Mouse (Mus musculus): ENCODE measurements around the gene Plekho1. TPM values are rescaled to one million over a fixed set of nuclear protein-coding genes. Genes with fewer than 3 reads are reported as not detected.
A peak's percentile ranks its signal among the peaks of the same experiment; 100 is the strongest.
"Not testable (repeated sequence)": the region's sequence is repeated elsewhere in the genome, so short reads cannot be mapped to it uniquely, and the experiment has no call there.

The Plekho1 gene
- polyA plus RNA-seq, 1 experiment from 2014 or later, result 9.4 TPM

- Histone ChIP-seq H3K9ac (0 out of 2 replicates have a peak overlapping the region, but pooled peaks have one; percentile 35), H3K4me1 (peaks cover 8% of the 10 kb centered on the region), H3K9me3 (replicated peaks) (no peaks in the 10 kb centered on the region), H3K36me3 (no peaks in the 10 kb centered on the region), H3K4me3 (peak overlapping the region; percentile 25), H3K27me3 (replicated peaks) (peaks cover 51% of the 10 kb centered on the region), H3K27ac (no peak overlapping the region), H3K4me2 (peak overlapping the region; percentile 62)
- 6% methylated on average over 34 of the region's 34 CpGs for WGBS (ENCODE audit: insufficient replicate concordance)
- ATAC-seq, result no peak
These were observed 22.7 kb downstream of the Plekho1 start for GRCm38 (mm10) chr3:95972873-95973634.

GRCm38 (mm10) chr3:95972251-95972872 lies 23.4 kb downstream of the Plekho1 start:
- Histone ChIP-seq H3K9ac (no peak overlapping the region), H3K27ac (no peak overlapping the region), H3K27me3 (replicated peaks) (peaks cover 51% of the 10 kb centered on the region), H3K9me3 (replicated peaks) (no peaks in the 10 kb centered on the region), H3K4me3 (peak overlapping the region; percentile 25; the same call in 1 of the 2 replicates), H3K4me2 (peak overlapping the region; percentile 62), H3K4me1 (peaks cover 8% of the 10 kb centered on the region), H3K36me3 (no peaks in the 10 kb centered on the region)
- no peak for ATAC-seq
- WGBS (ENCODE audit: insufficient replicate concordance), result 60% methylated on average over 12 of the region's 12 CpGs

- H3K36me3 ChIP-seq; H3K4me3 ChIP-seq; H3K27ac ChIP-seq; H3K4me2 ChIP-seq; ATAC-seq; H3K9me3 ChIP-seq (replicated peaks); H3K9ac ChIP-seq: not testable (repeated sequence)
- peaks cover 47% of the 10 kb centered on the region for H3K27me3 ChIP-seq (replicated peaks)
- WGBS (ENCODE audit: insufficient replicate concordance), result 45% methylated on average over 7 of the region's 7 CpGs
- H3K4me1 ChIP-seq, result peaks cover 13% of the 10 kb centered on the region
These were observed 25.1 kb downstream of the Plekho1 start for GRCm38 (mm10) chr3:95970661-95971060.

- no peaks in the 10 kb centered on the region for H3K36me3 ChIP-seq
- peaks cover 13% of the 10 kb centered on the region for H3K4me1 ChIP-seq
- H3K4me2 ChIP-seq, result no peak overlapping the region
- 69% methylated on average over 1 of the region's 1 CpGs for WGBS (ENCODE audit: insufficient replicate concordance)
- no peak overlapping the region for H3K9ac ChIP-seq
- peaks cover 43% of the 10 kb centered on the region for H3K27me3 ChIP-seq (replicated peaks)
- no peak overlapping the region for H3K27ac ChIP-seq
- H3K4me3 ChIP-seq, result no peak overlapping the region
- no peaks in the 10 kb centered on the region for H3K9me3 ChIP-seq (replicated peaks)
- no peak for ATAC-seq
These were observed 26.5 kb downstream of the Plekho1 start for GRCm38 (mm10) chr3:95969277-95969676.

GRCm38 (mm10) chr3:95965518-95966451 lies 30.0 kb downstream of the Plekho1 start:
- 0 out of 2 replicates have a peak, but pooled peaks cover 22% of the 10 kb centered on the region for H3K27me3 ChIP-seq (replicated peaks)
- H3K9me3 ChIP-seq (replicated peaks), result no peaks in the 10 kb centered on the region
- peak overlapping the region; percentile 9; the same call in 1 of the 2 replicates for H3K9ac ChIP-seq
- peaks cover 9% of the 10 kb centered on the region; the same call in 1 of the 2 replicates for H3K4me1 ChIP-seq
- 0 out of 2 replicates have a peak overlapping the region, but pooled peaks have one; percentile 6 for H3K4me2 ChIP-seq
- H3K36me3 ChIP-seq, result no peaks in the 10 kb centered on the region
- H3K4me3 ChIP-seq, result no peak overlapping the region
- WGBS (ENCODE audit: insufficient replicate concordance), result 9% methylated on average over 7 of the region's 7 CpGs
- no peak overlapping the region for H3K27ac ChIP-seq
- ATAC-seq, result no peak

- 0 out of 2 replicates have a peak, but pooled peaks cover 18% of the 10 kb centered on the region for H3K27me3 ChIP-seq (replicated peaks)
- H3K4me1 ChIP-seq, result peaks cover 9% of the 10 kb centered on the region; the same call in 1 of the 2 replicates
- no peak overlapping the region for H3K9ac ChIP-seq
- H3K36me3 ChIP-seq, result no peaks in the 10 kb centered on the region
- H3K9me3 ChIP-seq (replicated peaks), result no peaks in the 10 kb centered on the region
- no peak overlapping the region for H3K27ac ChIP-seq
- no peak overlapping the region for H3K4me2 ChIP-seq
- WGBS (ENCODE audit: insufficient replicate concordance), result 37% methylated on average over 4 of the region's 4 CpGs
- no peak overlapping the region for H3K4me3 ChIP-seq
- no peak for ATAC-seq
These were observed 32.1 kb downstream of the Plekho1 start for GRCm38 (mm10) chr3:95963681-95964080.

GRCm38 (mm10) chr3:95963230-95963629 lies 32.6 kb downstream of the Plekho1 start:
- 39% methylated on average over 2 of the region's 2 CpGs for WGBS (ENCODE audit: insufficient replicate concordance)
- no peaks in the 10 kb centered on the region for H3K36me3 ChIP-seq
- no peak overlapping the region for H3K9ac ChIP-seq
- 0 out of 2 replicates have a peak, but pooled peaks cover 18% of the 10 kb centered on the region for H3K27me3 ChIP-seq (replicated peaks)
- H3K4me1 ChIP-seq, result peaks cover 9% of the 10 kb centered on the region; the same call in 1 of the 2 replicates
- no peak for ATAC-seq
- no peaks in the 10 kb centered on the region for H3K9me3 ChIP-seq (replicated peaks)
- no peak overlapping the region for H3K27ac ChIP-seq
- no peak overlapping the region for H3K4me2 ChIP-seq
- H3K4me3 ChIP-seq, result no peak overlapping the region

- H3K9ac ChIP-seq; ATAC-seq; H3K27ac ChIP-seq; H3K4me3 ChIP-seq; H3K36me3 ChIP-seq; H3K4me2 ChIP-seq; H3K9me3 ChIP-seq (replicated peaks): not testable (repeated sequence)
- H3K27me3 ChIP-seq (replicated peaks), result 0 out of 2 replicates have a peak, but pooled peaks cover 18% of the 10 kb centered on the region
- peaks cover 20% of the 10 kb centered on the region for H3K4me1 ChIP-seq
- 71% methylated on average over 8 of the region's 8 CpGs for WGBS (ENCODE audit: insufficient replicate concordance)
These were observed 33.6 kb downstream of the Plekho1 start for GRCm38 (mm10) chr3:95962182-95962581.

GRCm38 (mm10) chr3:95959807-95960206 lies 36.0 kb downstream of the Plekho1 start:
- H3K36me3 ChIP-seq, result no peaks in the 10 kb centered on the region
- WGBS (ENCODE audit: insufficient replicate concordance), result 91% methylated on average over 1 of the region's 1 CpGs
- H3K9me3 ChIP-seq (replicated peaks), result no peaks in the 10 kb centered on the region
- no peak overlapping the region for H3K4me3 ChIP-seq
- H3K27me3 ChIP-seq (replicated peaks), result 0 out of 2 replicates have a peak, but pooled peaks cover 9% of the 10 kb centered on the region
- H3K9ac ChIP-seq, result no peak overlapping the region
- ATAC-seq, result no peak
- H3K27ac ChIP-seq, result no peak overlapping the region
- H3K4me1 ChIP-seq, result peaks cover 35% of the 10 kb centered on the region
- H3K4me2 ChIP-seq, result no peak overlapping the region

GRCm38 (mm10) chr3:95959082-95959481 lies 36.7 kb downstream of the Plekho1 start:
- H3K27me3 ChIP-seq (replicated peaks), result 0 out of 2 replicates have a peak, but pooled peaks cover 9% of the 10 kb centered on the region
- H3K9ac ChIP-seq, result no peak overlapping the region
- no peaks in the 10 kb centered on the region for H3K36me3 ChIP-seq
- H3K4me1 ChIP-seq, result peaks cover 38% of the 10 kb centered on the region
- H3K4me2 ChIP-seq, result no peak overlapping the region
- H3K9me3 ChIP-seq (replicated peaks), result no peaks in the 10 kb centered on the region
- 62% methylated on average over 5 of the region's 5 CpGs for WGBS (ENCODE audit: insufficient replicate concordance)
- ATAC-seq, result no peak
- no peak overlapping the region for H3K27ac ChIP-seq
- no peak overlapping the region for H3K4me3 ChIP-seq

GRCm38 (mm10) chr3:95957359-95958148 lies 38.2 kb downstream of the Plekho1 start:
- ATAC-seq, result peak; percentile 58; the same call in 1 of the 2 replicates
- WGBS (ENCODE audit: insufficient replicate concordance), result 38% methylated on average over 8 of the region's 8 CpGs
- no peak overlapping the region; the same call in 1 of the 2 replicates for H3K27ac ChIP-seq
- H3K4me3 ChIP-seq, result no peak overlapping the region
- no peaks in the 10 kb centered on the region for H3K9me3 ChIP-seq (replicated peaks)
- H3K27me3 ChIP-seq (replicated peaks), result 0 out of 2 replicates have a peak, but pooled peaks cover 9% of the 10 kb centered on the region
- no peaks in the 10 kb centered on the region for H3K36me3 ChIP-seq
- no peak overlapping the region for H3K4me2 ChIP-seq
- H3K4me1 ChIP-seq, result peaks cover 43% of the 10 kb centered on the region
- no peak overlapping the region for H3K9ac ChIP-seq

Data from liver, embryonic 12.5 days (tissue).